Mouse (Mus musculus) hindbrain, postnatal 0 days (tissue): ENCODE data around the gene Slc22a18. TPM values are rescaled to one million over a fixed set of nuclear protein-coding genes. Genes with fewer than 3 reads are reported as not detected.

ENCODE experiments used
- ATAC-seq: fragments of 200-750 bp; cut with Nextera tagmentation; 2 replicates; pipeline ENCODE4 v1.8.0; 2017; ENCODE audit warnings: mild to moderate bottlenecking, moderate TSS enrichment, moderate library complexity
- DNase-seq: peaks from one replicate; pipeline ENCODE4 v3.0.0-alpha.2; 2015; ENCODE audit warnings: low spot score
- H3K27ac ChIP-seq: fragments of 300-500 bp; sonication (generic); 2 replicates; pipeline ENCODE4 v1.5.1; 2014; ENCODE audit warnings: mild to moderate bottlenecking
- H3K27me3 ChIP-seq: fragments of 300-500 bp; sonication (generic); 2 replicates; pipeline ENCODE4 v1.6.1; 2014; ENCODE audit warnings: low read length, mixed read lengths; ENCODE audit not compliant: insufficient read depth
- H3K36me3 ChIP-seq: fragments of 300-500 bp; sonication (generic); 2 replicates; pipeline ENCODE4 v1.6.1; 2014; ENCODE audit warnings: low read length, mixed read lengths; ENCODE audit not compliant: insufficient read depth
- H3K4me1 ChIP-seq: fragments of 300-500 bp; sonication (generic); 2 replicates; pipeline ENCODE4 v1.6.1; 2014; ENCODE audit warnings: antibody characterized with exemption, low read length, mixed read lengths; ENCODE audit not compliant: insufficient read depth
- H3K4me2 ChIP-seq: fragments of 300-500 bp; sonication (generic); 2 replicates; pipeline ENCODE4 v1.6.1; 2014; ENCODE audit warnings: low read depth, mild to moderate bottlenecking, low read length, moderate library complexity, mixed read lengths
- H3K4me3 ChIP-seq: fragments of 300-500 bp; sonication (generic); 2 replicates; pipeline ENCODE4 v1.5.1; 2014; ENCODE audit warnings: low read length
- H3K9ac ChIP-seq: fragments of 300-500 bp; sonication (generic); replicated peaks from 2 replicates; pipeline ENCODE4 v1.6.1; 2014; ENCODE audit warnings: mild to moderate bottlenecking, low read length, moderate library complexity, mixed read lengths
- H3K9me3 ChIP-seq: fragments of 300-500 bp; sonication (generic); 2 replicates; pipeline ENCODE4 v1.6.1; 2016; ENCODE audit warnings: low read length, mixed read lengths
- CTCF ChIP-seq: IDR thresholded peaks from 2 replicates; pipeline ENCODE4 v1.5.1; 2016; ENCODE audit warnings: antibody characterized with exemption, control low read depth, low read depth
- WGBS: fragments of 180-500 bp; shearing (Covaris S2); extraction: QIAGEN DNeasy Blood & Tissue Kit; methylation state at CpG from one replicate; pipeline ENCODE4 v1.1.7; 2014; 5-methylcytosine and 5-hydroxymethylcytosine counted together
- polyA plus RNA-seq: library from polyadenylated mRNA; unstranded; fragments of >200 nt; fragmentation: Nextera tagmentation; extraction: Ambion mirVana; gene quantifications from 2 replicates; pipeline ENCODE4 v1.2.1, GENCODE M21; 2015
- total RNA-seq: library from RNA; depleted of rRNA; stranded (reverse); fragments of >200 nt; gene quantifications from 2 replicates; pipeline ENCODE4 v1.2.3, GENCODE M21; 2014

Slc22a18 gene
- total and polyA plus RNA-seq, 2 experiments from 2014 or later, result 0.58 to 0.90 TPM

- Histone ChIP-seq H3K36me3 (no peaks in the 10 kb centered on the region), H3K4me1 (no peaks in the 10 kb centered on the region), H3K9ac (no peak overlapping the region), H3K9me3 (peaks cover 6% of the 10 kb centered on the region; the same call in 1 of the 2 replicates), H3K4me2 (no peak overlapping the region), H3K4me3 (no peak overlapping the region), H3K27ac (no peak overlapping the region), H3K27me3 (no peaks in the 10 kb centered on the region)
- TF ChIP-seq CTCF, result no peak
- 73% methylated on average over 5 of the region's 5 CpGs for WGBS
- DNase-seq (no peak), ATAC-seq (no peak)
Observed at GRCm38 (mm10) chr7:143462516-143462915, 11.0 kb upstream of the Slc22a18 start.

GRCm38 (mm10) chr7:143463865-143464415 lies 9.6 kb upstream of the Slc22a18 start:
- H3K4me2 ChIP-seq, result no peak overlapping the region
- no peaks in the 10 kb centered on the region for H3K4me1 ChIP-seq
- H3K36me3 ChIP-seq, result no peaks in the 10 kb centered on the region
- H3K9ac ChIP-seq, result no peak overlapping the region
- H3K27me3 ChIP-seq, result no peaks in the 10 kb centered on the region
- H3K4me3 ChIP-seq, result no peak overlapping the region
- H3K27ac ChIP-seq, result no peak overlapping the region
- DNase-seq, result peak; percentile 89
- peak; percentile 95 for TF ChIP-seq CTCF
- H3K9me3 ChIP-seq, result peaks cover 6% of the 10 kb centered on the region; the same call in 1 of the 2 replicates
- ATAC-seq, result 0 out of 2 replicates have a peak, but pooled peaks have one; percentile 22
- 26% methylated on average over 11 of the region's 11 CpGs for WGBS

GRCm38 (mm10) chr7:143464811-143465560 lies 8.6 kb upstream of the Slc22a18 start:
- Histone ChIP-seq H3K4me2 (peak overlapping the region; percentile 65), H3K27me3 (no peaks in the 10 kb centered on the region), H3K36me3 (no peaks in the 10 kb centered on the region), H3K27ac (no peak overlapping the region), H3K4me1 (no peaks in the 10 kb centered on the region), H3K9ac (peak overlapping the region; percentile 21; the same call in 1 of the 2 replicates), H3K4me3 (peak overlapping the region; percentile 31), H3K9me3 (peaks cover 5% of the 10 kb centered on the region; the same call in 1 of the 2 replicates)
- DNase-seq, result peak; percentile 53
- 25% methylated on average over 54 of the region's 56 CpGs for WGBS
- TF ChIP-seq CTCF, result no peak
- no peak; the same call in 1 of the 2 replicates for ATAC-seq

GRCm38 (mm10) chr7:143466099-143466677 lies 7.3 kb upstream of the Slc22a18 start:
- ATAC-seq (peak; percentile 66), DNase-seq (peak; percentile 89)
- Histone ChIP-seq H3K4me2 (no peak overlapping the region), H3K36me3 (no peaks in the 10 kb centered on the region), H3K27ac (no peak overlapping the region), H3K4me3 (no peak overlapping the region), H3K27me3 (no peaks in the 10 kb centered on the region), H3K9me3 (no peaks in the 10 kb centered on the region), H3K4me1 (no peaks in the 10 kb centered on the region), H3K9ac (no peak overlapping the region)
- 36% methylated on average over 14 of the region's 14 CpGs for WGBS
- TF ChIP-seq CTCF, result peak; percentile 99

GRCm38 (mm10) chr7:143467714-143468113 lies 5.8 kb upstream of the Slc22a18 start:
- H3K36me3 ChIP-seq, result no peaks in the 10 kb centered on the region
- no peak overlapping the region for H3K4me2 ChIP-seq
- ATAC-seq (no peak), DNase-seq (no peak)
- H3K9me3 ChIP-seq, result no peaks in the 10 kb centered on the region
- H3K27ac ChIP-seq, result no peak overlapping the region
- TF ChIP-seq CTCF, result no peak
- no peaks in the 10 kb centered on the region for H3K27me3 ChIP-seq
- 13% methylated on average over 6 of the region's 6 CpGs for WGBS
- no peak overlapping the region for H3K9ac ChIP-seq
- H3K4me1 ChIP-seq, result no peaks in the 10 kb centered on the region
- H3K4me3 ChIP-seq, result no peak overlapping the region

- Histone ChIP-seq H3K9ac (no peak overlapping the region), H3K4me1 (no peaks in the 10 kb centered on the region), H3K4me3 (no peak overlapping the region), H3K27me3 (no peaks in the 10 kb centered on the region), H3K9me3 (no peaks in the 10 kb centered on the region), H3K36me3 (no peaks in the 10 kb centered on the region), H3K27ac (no peak overlapping the region), H3K4me2 (no peak overlapping the region)
- DNase-seq (peak; percentile 89), ATAC-seq (no peak)
- TF ChIP-seq CTCF, result peak; percentile 95
- WGBS, result 17% methylated on average over 8 of the region's 8 CpGs
Observed at GRCm38 (mm10) chr7:143469946-143470345, 3.6 kb upstream of the Slc22a18 start.
